16 mouse cellular contexts compared by ENCODE assay signal in the genomic region with DNA sequence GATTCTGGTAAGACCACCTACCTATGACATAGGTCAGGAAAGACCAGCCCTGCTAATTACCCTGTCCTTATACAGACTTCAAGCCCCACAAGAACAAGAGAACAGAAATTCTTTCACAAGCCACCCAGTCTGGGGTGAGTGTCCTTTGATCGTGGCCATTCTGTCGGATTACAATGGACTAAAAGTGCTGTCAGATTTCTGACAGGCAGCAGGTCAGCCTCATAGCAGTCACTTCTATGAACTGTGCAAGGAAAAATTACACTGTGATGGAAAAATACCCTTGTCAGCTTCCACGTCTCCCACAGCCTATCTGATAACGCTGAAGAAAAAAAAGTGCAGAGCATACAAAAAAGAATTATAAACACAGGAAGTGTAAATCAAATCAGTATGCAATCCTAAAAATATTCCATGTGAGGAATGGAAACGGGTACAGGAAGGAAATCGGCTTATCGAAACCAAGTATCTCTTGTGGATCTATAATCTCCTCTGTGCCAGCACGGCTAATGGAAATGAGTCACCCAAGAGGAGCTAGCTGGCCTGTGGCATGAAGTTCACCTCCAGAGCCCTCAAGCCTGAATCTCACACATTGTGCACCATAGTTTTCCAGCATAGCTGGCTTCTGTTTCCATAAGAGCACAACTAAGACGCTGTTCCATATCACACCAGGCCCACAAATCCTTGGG.
DNase-seq lines count a peak whose midpoint lies in the region; ATAC-seq and TF ChIP-seq lines count a peak whose summit lies in the region.
"Had no signal": no experiment of that assay in that cellular context is flagged by ENCODE, and none has a peak within 500 bp of the region (broad histone marks: within the 10 kb centered on the region; RNA-seq: fewer than 3 reads in every experiment).

No protein-coding gene starts in this region.

- 0 out of 2 replicates have a peak overlapping the region, but pooled peaks have one; percentile 27 for H3K27ac ChIP-seq in intestine, embryonic 15.5 days
- no peak overlapping the region for H3K27ac ChIP-seq in intestine, postnatal 0 days (ENCODE audit: low read depth, low read length)
- 0 out of 2 replicates have a peak overlapping the region, but pooled peaks have one; percentile 18 for H3K27ac ChIP-seq in liver, embryonic 13.5 days
- H3K27ac ChIP-seq in liver, embryonic 11.5 days (ENCODE audit: low read depth, low read length), result no peak overlapping the region
- peak overlapping the region; percentile 29; the same call in 1 of the 2 replicates for H3K27ac ChIP-seq in embryonic facial prominence, embryonic 14.5 days (replicated peaks; ENCODE audit: low read depth, low read length)
- H3K27ac ChIP-seq in limb, embryonic 15.5 days, result peak overlapping the region; percentile 22; the same call in 1 of the 2 replicates
- H3K27ac ChIP-seq: midbrain, embryonic 15.5 days had no signal

- ATAC-seq in intestine, embryonic 15.5 days, result no peak
- ATAC-seq in intestine, postnatal 0 days, result no peak
- no peak for ATAC-seq in liver, embryonic 13.5 days (ENCODE audit: low read depth)
- ATAC-seq in liver, embryonic 11.5 days (replicated peaks; ENCODE audit: low FRiP score), result no peak
- no peak for ATAC-seq in embryonic facial prominence, embryonic 14.5 days (ENCODE audit: low read depth)
- no peak for ATAC-seq in limb, embryonic 15.5 days (ENCODE audit: insufficient number of reproducible peaks, low FRiP score, low TSS enrichment, low read depth)
- ATAC-seq: forebrain, embryonic 16.5 days; midbrain, embryonic 15.5 days; Patski had no signal

- no peak for TF ChIP-seq CTCF in intestine, postnatal 0 days (IDR thresholded peaks at IDR 0.05; ENCODE audit: low read depth)

- 61% methylated on average over 9 of the region's 9 CpGs for WGBS in intestine, embryonic 15.5 days
- WGBS in intestine, postnatal 0 days, result 63% methylated on average over 9 of the region's 9 CpGs
- WGBS in liver, embryonic 13.5 days (ENCODE audit: insufficient replicate concordance), result 64% methylated on average over 9 of the region's 9 CpGs
- 68% methylated on average over 9 of the region's 9 CpGs for WGBS in liver, embryonic 11.5 days
- 63% methylated on average over 9 of the region's 9 CpGs for WGBS in embryonic facial prominence, embryonic 14.5 days
- WGBS in limb, embryonic 15.5 days, result 72% methylated on average over 9 of the region's 9 CpGs

- H3K36me3 ChIP-seq in intestine, embryonic 15.5 days, result peaks cover 5% of the 10 kb centered on the region; the same call in 1 of the 2 replicates
- peaks cover 38% of the 10 kb centered on the region for H3K36me3 ChIP-seq in intestine, postnatal 0 days (ENCODE audit: control insufficient read depth, insufficient read depth)
- H3K36me3 ChIP-seq in liver, embryonic 13.5 days, result no peaks in the 10 kb centered on the region
- no peaks in the 10 kb centered on the region for H3K36me3 ChIP-seq in liver, embryonic 11.5 days (ENCODE audit: control insufficient read depth, insufficient read depth, low read length)
- H3K36me3 ChIP-seq in embryonic facial prominence, embryonic 14.5 days (ENCODE audit: control insufficient read depth, insufficient read depth, low read length), result peaks cover 47% of the 10 kb centered on the region
- H3K36me3 ChIP-seq in limb, embryonic 15.5 days, result peaks cover 41% of the 10 kb centered on the region
- H3K36me3 ChIP-seq: midbrain, embryonic 15.5 days had no signal

- no peaks in the 10 kb centered on the region for H3K27me3 ChIP-seq in intestine, embryonic 15.5 days (replicated peaks)
- no peaks in the 10 kb centered on the region for H3K27me3 ChIP-seq in intestine, postnatal 0 days (replicated peaks; ENCODE audit: control insufficient read depth, insufficient read depth, low read length)
- no peaks in the 10 kb centered on the region for H3K27me3 ChIP-seq in liver, embryonic 13.5 days
- H3K27me3 ChIP-seq in liver, embryonic 11.5 days (replicated peaks; ENCODE audit: control insufficient read depth, insufficient read depth, low read length), result no peaks in the 10 kb centered on the region
- no peaks in the 10 kb centered on the region for H3K27me3 ChIP-seq in embryonic facial prominence, embryonic 14.5 days (replicated peaks; ENCODE audit: control insufficient read depth, insufficient read depth, low read length)
- H3K27me3 ChIP-seq in limb, embryonic 15.5 days, result no peaks in the 10 kb centered on the region
- H3K27me3 ChIP-seq: midbrain, embryonic 15.5 days; Patski had no signal

- H3K9me3 ChIP-seq in intestine, embryonic 15.5 days, result no peaks in the 10 kb centered on the region
- no peaks in the 10 kb centered on the region for H3K9me3 ChIP-seq in intestine, postnatal 0 days (ENCODE audit: control insufficient read depth)
- no peaks in the 10 kb centered on the region for H3K9me3 ChIP-seq in liver, embryonic 13.5 days (replicated peaks)
- H3K9me3 ChIP-seq in liver, embryonic 11.5 days (ENCODE audit: control insufficient read depth, low read length), result no peaks in the 10 kb centered on the region
- H3K9me3 ChIP-seq in embryonic facial prominence, embryonic 14.5 days (ENCODE audit: control insufficient read depth, low read length), result no peaks in the 10 kb centered on the region
- H3K9me3 ChIP-seq in limb, embryonic 15.5 days, result no peaks in the 10 kb centered on the region
- H3K9me3 ChIP-seq: midbrain, embryonic 15.5 days had no signal

- no peak overlapping the region for H3K4me2 ChIP-seq in intestine, embryonic 15.5 days (replicated peaks)
- H3K4me2 ChIP-seq in intestine, postnatal 0 days (replicated peaks; ENCODE audit: low read depth), result no peak overlapping the region
- no peak overlapping the region for H3K4me2 ChIP-seq in liver, embryonic 13.5 days
- no peak overlapping the region for H3K4me2 ChIP-seq in liver, embryonic 11.5 days
- no peak overlapping the region for H3K4me2 ChIP-seq in embryonic facial prominence, embryonic 14.5 days (ENCODE audit: low read depth, low read length)
- no peak overlapping the region for H3K4me2 ChIP-seq in limb, embryonic 15.5 days
- H3K4me2 ChIP-seq: midbrain, embryonic 15.5 days had no signal

- DNase-seq in liver, embryonic 13.5 days, result no peak
- DNase-seq in liver, embryonic 11.5 days (ENCODE audit: low spot score), result no peak
- no peak for DNase-seq in embryonic facial prominence, embryonic 14.5 days (ENCODE audit: low spot score)
- no peak for DNase-seq in gastrocnemius, postnatal 4 days (ENCODE audit: low spot score in 2 of 2)
- DNase-seq: cerebellum, adult 18-20 months; gastrocnemius, postnatal 10 days; layer of hippocampus, postnatal 36 days; left cerebral cortex, postnatal 4 days; right cerebral cortex, postnatal 25 days had no signal

- no peak overlapping the region for H3K4me3 ChIP-seq in intestine, embryonic 15.5 days (replicated peaks)
- H3K4me3 ChIP-seq in intestine, postnatal 0 days (ENCODE audit: low read depth, low read length), result no peak overlapping the region
- H3K4me3 ChIP-seq in liver, embryonic 13.5 days (replicated peaks), result no peak overlapping the region
- H3K4me3 ChIP-seq in liver, embryonic 11.5 days (ENCODE audit: low read depth, low read length), result no peak overlapping the region
- no peak overlapping the region for H3K4me3 ChIP-seq in embryonic facial prominence, embryonic 14.5 days (ENCODE audit: low read depth, low read length)
- H3K4me3 ChIP-seq in limb, embryonic 15.5 days, result no peak overlapping the region
- H3K4me3 ChIP-seq: erythroblast, embryonic 14.5 days; midbrain, embryonic 15.5 days had no signal

- H3K9ac ChIP-seq in intestine, embryonic 15.5 days, result no peak overlapping the region
- no peak overlapping the region for H3K9ac ChIP-seq in intestine, postnatal 0 days (ENCODE audit: low read depth, low read length)
- H3K9ac ChIP-seq in liver, embryonic 13.5 days, result no peak overlapping the region
- H3K9ac ChIP-seq in liver, embryonic 11.5 days (ENCODE audit: low read depth, low read length), result no peak overlapping the region
- no peak overlapping the region for H3K9ac ChIP-seq in embryonic facial prominence, embryonic 14.5 days (ENCODE audit: low read depth, low read length)
- no peak overlapping the region for H3K9ac ChIP-seq in limb, embryonic 15.5 days
- H3K9ac ChIP-seq: midbrain, embryonic 15.5 days had no signal

- H3K4me1 ChIP-seq in intestine, embryonic 15.5 days (replicated peaks), result peaks cover 13% of the 10 kb centered on the region
- 0 out of 2 replicates have a peak, but pooled peaks cover 3% of the 10 kb centered on the region for H3K4me1 ChIP-seq in intestine, postnatal 0 days (replicated peaks; ENCODE audit: control insufficient read depth, insufficient read depth, low read length)
- H3K4me1 ChIP-seq in liver, embryonic 13.5 days (replicated peaks), result no peaks in the 10 kb centered on the region
- no peaks in the 10 kb centered on the region for H3K4me1 ChIP-seq in liver, embryonic 11.5 days (replicated peaks; ENCODE audit: control insufficient read depth, insufficient read depth, low read length)
- peaks cover 4% of the 10 kb centered on the region; the same call in 1 of the 2 replicates for H3K4me1 ChIP-seq in embryonic facial prominence, embryonic 14.5 days (ENCODE audit: control insufficient read depth, insufficient read depth, low read length)
- H3K4me1 ChIP-seq in limb, embryonic 15.5 days, result peaks cover 36% of the 10 kb centered on the region

Comparison
In these comparisons a context has a peak if more than half of its experiments do, and no peak if none do; other contexts are left out.
1. H3K27ac ChIP-seq: peak in intestine, embryonic 15.5 days (single experiment), liver, embryonic 13.5 days (single experiment), embryonic facial prominence, embryonic 14.5 days (single experiment) and limb, embryonic 15.5 days (single experiment); none in intestine, postnatal 0 days (single experiment) and liver, embryonic 11.5 days (single experiment).